Mouse (Mus musculus): ENCODE data around the gene Kirrel2.
"Not testable (repeated sequence)": the region's sequence is repeated elsewhere in the genome, so short reads cannot be mapped to it uniquely, and the experiment has no call there.

DNA sequence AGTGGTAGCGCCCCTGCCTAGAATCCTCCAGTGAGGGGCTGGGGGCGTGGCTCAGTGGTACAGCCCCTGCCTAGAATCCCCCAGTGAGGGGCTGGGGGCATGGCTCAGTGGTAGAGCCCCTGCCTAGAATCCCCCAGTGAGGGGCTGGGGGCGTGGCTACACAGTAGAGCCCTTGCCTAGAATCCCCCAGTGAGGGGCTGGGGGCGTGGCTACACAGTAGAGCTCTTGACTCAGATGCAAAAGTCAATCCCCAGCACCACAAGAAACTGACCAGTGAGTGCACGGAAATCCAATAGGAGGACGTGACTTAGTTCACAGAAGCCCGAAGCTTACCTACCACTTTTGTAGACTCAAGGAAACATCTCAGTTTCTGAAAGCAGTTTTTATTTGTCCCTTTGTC is 18.6 kb upstream of the Kirrel2 start:
- TF ChIP-seq TCF12 (IDR thresholded peaks at IDR 0.05; ENCODE audit: insufficient read depth, poor library complexity, severe bottlenecking); POLR2AphosphoS2 (IDR thresholded peaks at IDR 0.05; ENCODE audit: insufficient read length, low read depth); USF1 (IDR thresholded peaks at IDR 0.05; ENCODE audit: low read depth); MAX (IDR thresholded peaks at IDR 0.05; ENCODE audit: low read depth); POLR2A (IDR thresholded peaks at IDR 0.05; ENCODE audit: insufficient read length, low read depth); MYOD1 (IDR thresholded peaks at IDR 0.05; ENCODE audit: control insufficient read depth in 1 of 3, insufficient read length in 2 of 3, low read depth in 2 of 3); E2F4 (IDR thresholded peaks at IDR 0.05; ENCODE audit: insufficient read depth); CEBPB (IDR thresholded peaks at IDR 0.05; ENCODE audit: insufficient read depth, poor library complexity, severe bottlenecking); MYOG (IDR thresholded peaks at IDR 0.05; ENCODE audit: control insufficient read depth in 1 of 3, insufficient read depth in 1 of 3, insufficient read length in 2 of 3, low read depth in 2 of 3); REST (IDR thresholded peaks at IDR 0.05; ENCODE audit: insufficient read depth, insufficient read length); TCF3 (IDR thresholded peaks at IDR 0.05; ENCODE audit: insufficient read length, low read depth): not testable (repeated sequence)

All from myocyte (in vitro differentiated cells).